Mouse (Mus musculus) neutrophil, adult 5-6 weeks (primary cell): ENCODE measurements at regions not wholly inside any gene's neighbourhood (a gene's known extent, or its start where the extent isn't known, plus 50 kb on each side); places are given as distances from the start of the nearest gene placed in this dataset.

Experiments
- ATAC-seq: fragments of 151-379, 151-347 bp; 2 replicates; pipeline ENCODE4 v1.8.0; 2017; ENCODE audit warnings: mild to moderate bottlenecking, moderate TSS enrichment; ENCODE audit not compliant: insufficient number of reproducible peaks, poor library complexity, low FRiP score, severe bottlenecking; ENCODE audit errors: extremely low read depth

GRCm38 (mm10) chr5:76028729-76029128 lies 50.5 kb upstream of the Kdr start:
- no peak for ATAC-seq
